Mouse (Mus musculus) activated CD4-positive, CD25-positive, alpha-beta regulatory T cell, adult 4 months (primary cell): ENCODE measurements around the gene Ppp1r3a. TPM values are rescaled to one million over a fixed set of nuclear protein-coding genes. Genes with fewer than 3 reads are reported as not detected.
"Not testable (repeated sequence)": the region's sequence is repeated elsewhere in the genome, so short reads cannot be mapped to it uniquely, and the experiment has no call there.

Source experiments
- ATAC-seq: one replicate; pipeline ENCODE4 v1.8.0; 2017
- polyA plus RNA-seq, 2 experiments: library from polyadenylated mRNA; unstranded; fragments of 100-300 nt; shearing (Covaris generic); gene quantifications; one replicate each; pipeline ENCODE4 v1.2.1; 2017

Gene Ppp1r3a
- polyA plus RNA-seq, result not detected

- ATAC-seq, result no peak
Observed at GRCm38 (mm10) chr6:14754901-14755591, at the start of gene Ppp1r3a. Gene Ppp1r3a, minus strand, starts transcription at chr6:14755274.

- ATAC-seq, result no peak
Observed at GRCm38 (mm10) chr6:14787157-14787938, 32.3 kb upstream of the Ppp1r3a start.

GRCm38 (mm10) chr6:14777920-14778319 is 22.8 kb upstream of the Ppp1r3a start:
- no peak for ATAC-seq

GRCm38 (mm10) chr6:14771717-14772116 is 16.6 kb upstream of the Ppp1r3a start:
- ATAC-seq, result no peak

GRCm38 (mm10) chr6:14757486-14757885 is 2.4 kb upstream of the Ppp1r3a start:
- ATAC-seq, result no peak

- ATAC-seq, result no peak
Observed at GRCm38 (mm10) chr6:14753512-14753911, 1.6 kb downstream of the Ppp1r3a start.

GRCm38 (mm10) chr6:14752211-14752610 is 2.9 kb downstream of the Ppp1r3a start:
- ATAC-seq, result no peak

- no peak for ATAC-seq
Observed at GRCm38 (mm10) chr6:14747000-14747399, 8.1 kb downstream of the Ppp1r3a start.

- no peak for ATAC-seq
Observed at GRCm38 (mm10) chr6:14736017-14736416, 19.1 kb downstream of the Ppp1r3a start.

- no peak for ATAC-seq
Observed at GRCm38 (mm10) chr6:14731011-14731410, 24.1 kb downstream of the Ppp1r3a start.

- ATAC-seq, result no peak
Observed at GRCm38 (mm10) chr6:14720772-14721414, 34.2 kb downstream of the Ppp1r3a start.

GRCm38 (mm10) chr6:14720110-14720771 is 34.8 kb downstream of the Ppp1r3a start:
- no peak for ATAC-seq

GRCm38 (mm10) chr6:14715129-14715989 is 39.7 kb downstream of the Ppp1r3a start:
- ATAC-seq, result no peak

- no peak for ATAC-seq
Observed at GRCm38 (mm10) chr6:14712146-14712545, 42.9 kb downstream of the Ppp1r3a start.

GRCm38 (mm10) chr6:14700030-14700429 is 55.0 kb downstream of the Ppp1r3a start:
- ATAC-seq, result no peak

GRCm38 (mm10) chr6:14679231-14679887 is 75.7 kb downstream of the Ppp1r3a start:
- ATAC-seq, result not testable (repeated sequence)

- not testable (repeated sequence) for ATAC-seq
Observed at GRCm38 (mm10) chr6:14668966-14669365, 86.1 kb downstream of the Ppp1r3a start.

GRCm38 (mm10) chr6:14667651-14668050 is 87.4 kb downstream of the Ppp1r3a start:
- ATAC-seq, result not testable (repeated sequence)
